16 mouse cellular contexts compared by ENCODE assay signal in genomic region chr2:31746835-31747234, GRCm38 (mm10). TPM values are rescaled to one million over a fixed set of nuclear protein-coding genes. Genes with fewer than 3 reads are reported as not detected.
A peak's percentile ranks its signal among the peaks of the same experiment; 100 is the strongest.
DNase-seq lines count a peak whose midpoint lies in the region; ATAC-seq lines count a peak whose summit lies in the region.
"Had no signal": no experiment of that assay in that cellular context is flagged by ENCODE, and none has a peak within 500 bp of the region (broad histone marks: within the 10 kb centered on the region; RNA-seq: fewer than 3 reads in every experiment).

No protein-coding gene starts in this region.

- no peak overlapping the region for H3K9ac ChIP-seq in liver, embryonic 11.5 days (ENCODE audit: low read depth, low read length)
- H3K9ac ChIP-seq in kidney, embryonic 14.5 days (ENCODE audit: low read depth, low read length), result no peak overlapping the region
- H3K9ac ChIP-seq: lung, embryonic 14.5 days had no signal

- H3K9me3 ChIP-seq in heart, embryonic 10.5 days, result no peaks in the 10 kb centered on the region
- no peaks in the 10 kb centered on the region for H3K9me3 ChIP-seq in liver, embryonic 11.5 days (ENCODE audit: control insufficient read depth, low read length)
- no peaks in the 10 kb centered on the region for H3K9me3 ChIP-seq in kidney, embryonic 14.5 days (ENCODE audit: control insufficient read depth, low read length)
- H3K9me3 ChIP-seq: megakaryocyte, embryonic 14.5 days had no signal

- no peak overlapping the region for H3K4me3 ChIP-seq in heart, embryonic 10.5 days
- no peak overlapping the region for H3K4me3 ChIP-seq in liver, embryonic 11.5 days (ENCODE audit: low read depth, low read length)
- H3K4me3 ChIP-seq in kidney, embryonic 14.5 days (ENCODE audit: low read length), result no peak overlapping the region
- H3K4me3 ChIP-seq: megakaryocyte, embryonic 14.5 days; myocyte had no signal

- intact Hi-C loops in heart, postnatal 36 days (cut with DNase I), result no loop called here

- DNase-seq in heart, embryonic 10.5 days (ENCODE audit: low spot score), result no peak
- DNase-seq in heart, postnatal 36 days, result no peak
- peak; percentile 22 for DNase-seq in thymus, postnatal 25 days
- no peak for DNase-seq in thymus, postnatal 10 days (ENCODE audit: low spot score in 2 of 2)
- DNase-seq in liver, embryonic 11.5 days (ENCODE audit: low spot score), result no peak
- no peak for DNase-seq in lung, postnatal 25 days (ENCODE audit: low spot score)
- no peak for DNase-seq in gastrocnemius, postnatal 4 days (ENCODE audit: low spot score in 2 of 2)
- DNase-seq: B cell, adult 2 months; cerebellum, postnatal 36 days; heart, postnatal 4 days; kidney, adult 2 months; left cerebral cortex, postnatal 4 days; lung, embryonic 14.5 days had no signal

- peak; percentile 69 for ATAC-seq in liver, embryonic 11.5 days (replicated peaks; ENCODE audit: low FRiP score)
- no peak for ATAC-seq in kidney, embryonic 14.5 days (ENCODE audit: low FRiP score, low TSS enrichment)

- 19% methylated on average over 4 of the region's 4 CpGs for WGBS in heart, embryonic 10.5 days
- WGBS in liver, embryonic 11.5 days, result 24% methylated on average over 4 of the region's 4 CpGs
- 35% methylated on average over 4 of the region's 4 CpGs for WGBS in kidney, embryonic 14.5 days

- H3K36me3 ChIP-seq in heart, embryonic 10.5 days, result no peaks in the 10 kb centered on the region
- no peaks in the 10 kb centered on the region for H3K36me3 ChIP-seq in liver, embryonic 11.5 days (ENCODE audit: control insufficient read depth, insufficient read depth, low read length)
- no peaks in the 10 kb centered on the region for H3K36me3 ChIP-seq in kidney, embryonic 14.5 days (ENCODE audit: control insufficient read depth, insufficient read depth, low read length)

- no peaks in the 10 kb centered on the region for H3K27me3 ChIP-seq in heart, embryonic 10.5 days (ENCODE audit: insufficient read depth, poor library complexity, severe bottlenecking)
- no peaks in the 10 kb centered on the region for H3K27me3 ChIP-seq in liver, embryonic 11.5 days (replicated peaks; ENCODE audit: control insufficient read depth, insufficient read depth, low read length)
- no peaks in the 10 kb centered on the region for H3K27me3 ChIP-seq in kidney, embryonic 14.5 days (ENCODE audit: control insufficient read depth, insufficient read depth, low read length)
- H3K27me3 ChIP-seq: megakaryocyte, embryonic 14.5 days had no signal

- H3K27ac ChIP-seq in heart, embryonic 10.5 days, result peak overlapping the region; percentile 49
- no peak overlapping the region for H3K27ac ChIP-seq in liver, embryonic 11.5 days (ENCODE audit: low read depth, low read length)
- no peak overlapping the region for H3K27ac ChIP-seq in kidney, embryonic 14.5 days (ENCODE audit: low read depth, low read length)

- H3K4me1 ChIP-seq in heart, embryonic 10.5 days, result peaks cover 83% of the 10 kb centered on the region
- peaks cover 32% of the 10 kb centered on the region for H3K4me1 ChIP-seq in liver, embryonic 11.5 days (replicated peaks; ENCODE audit: control insufficient read depth, insufficient read depth, low read length)
- peaks cover 67% of the 10 kb centered on the region for H3K4me1 ChIP-seq in kidney, embryonic 14.5 days (ENCODE audit: control insufficient read depth, insufficient read depth, low read length)

- H3K4me2 ChIP-seq in liver, embryonic 11.5 days, result no peak overlapping the region
- no peak overlapping the region for H3K4me2 ChIP-seq in kidney, embryonic 14.5 days (replicated peaks; ENCODE audit: low read depth, low read length)
- H3K4me2 ChIP-seq: lung, embryonic 14.5 days had no signal

RNA-seq across cellular contexts. Expression of gene Abl1, which starts 58.7 kb away (rescaled TPM):
- 40.5 and 43.1 TPM in 2 replicates for polyA plus RNA-seq in heart, embryonic 10.5 days (2016; fragmentation: Nextera tagmentation; extraction: Ambion mirVana)
- 10 to 100 TPM; 31.8 to 32.8 TPM for total RNA-seq in heart, postnatal 36 days (2021)
- polyA plus RNA-seq in liver, embryonic 11.5 days (2014; fragmentation: Nextera tagmentation; extraction: Ambion mirVana), result 26.7 and 28.9 TPM in 2 replicates
- 30.9 and 54.6 TPM in 2 replicates for polyA plus RNA-seq in kidney, embryonic 14.5 days (2014; fragmentation: Nextera tagmentation; extraction: Ambion mirVana)
- 10 to 100 TPM; 76.3 to 80.7 TPM for total RNA-seq in gastrocnemius, postnatal 4 days (2021)
